Mouse (Mus musculus) cerebellum, postnatal 36 days (tissue): ENCODE data around the gene Tnip1.
"Not testable (repeated sequence)": the region's sequence is repeated elsewhere in the genome, so short reads cannot be mapped to it uniquely, and the experiment has no call there.

Experiments used
- DNase-seq, 2 experiments: peaks; one replicate each; pipeline ENCODE4 v3.0.0; 2021 to 2022; ENCODE audit warnings: mixed read lengths in 2 of 2

The Tnip1 gene

DNA sequence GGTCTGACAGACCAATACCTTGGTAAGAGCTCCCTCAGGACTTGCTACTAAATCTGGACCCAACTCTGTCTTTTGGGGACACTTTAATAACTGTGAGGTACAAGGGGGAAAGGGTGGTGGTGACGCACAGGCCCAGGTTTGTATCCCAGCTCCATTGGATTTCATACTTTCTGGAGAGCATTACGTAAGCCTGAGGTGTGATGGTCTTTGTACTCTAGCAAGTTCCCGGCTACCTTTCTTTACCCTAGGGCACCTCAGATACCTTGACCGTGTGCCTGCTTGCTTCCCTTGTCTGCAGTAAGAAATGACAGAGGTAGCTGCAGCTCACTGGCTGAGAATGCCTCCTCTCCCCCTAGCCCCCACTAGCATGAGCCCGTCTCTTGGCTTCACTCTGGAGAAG, 55.5 kb downstream of the Tnip1 start:
- DNase-seq = no peak

DNA sequence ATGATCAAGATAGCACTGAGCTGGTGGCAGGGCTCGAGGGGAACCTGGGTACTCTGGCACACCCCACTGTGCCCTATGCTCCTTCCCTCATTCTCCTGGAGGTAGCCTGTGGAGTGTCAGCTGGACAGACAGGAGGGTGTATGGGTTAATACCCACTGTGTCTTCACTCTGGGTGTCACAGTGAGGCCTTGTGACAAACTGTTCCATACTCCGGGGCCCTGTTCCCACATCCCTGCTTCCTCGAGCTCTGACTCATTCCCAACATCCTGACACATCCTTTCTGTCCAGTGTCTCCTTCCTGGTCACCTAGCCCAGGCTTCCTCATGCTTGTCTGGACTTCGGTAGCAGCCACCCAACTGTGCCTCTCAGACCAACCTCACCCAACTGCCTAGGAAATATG, 56.3 kb downstream of the Tnip1 start:
- no peak for DNase-seq

DNA sequence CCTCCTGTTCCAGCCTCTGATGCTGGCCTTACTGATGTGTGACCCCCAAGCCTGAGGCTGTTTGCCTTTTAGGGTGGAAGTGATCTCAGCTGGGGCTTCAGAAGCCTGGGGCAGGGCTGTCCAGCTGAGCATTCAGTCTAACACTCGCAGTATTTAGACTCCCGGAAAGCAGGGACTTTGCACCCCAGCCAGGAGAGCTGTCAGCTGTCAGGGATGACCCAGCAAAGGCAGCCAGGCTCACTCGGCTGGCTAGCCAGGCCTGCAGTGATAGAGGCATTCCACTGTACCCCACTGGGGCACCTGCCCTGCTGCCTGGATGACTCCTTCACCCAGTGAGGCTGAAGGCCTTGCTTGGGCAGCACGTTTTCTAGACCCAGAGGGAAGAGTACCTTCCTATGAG, 56.8 kb downstream of the Tnip1 start:
- no peak for DNase-seq

GRCm38 (mm10) chr11:54905086-54905485, 57.6 kb downstream of the Tnip1 start:
- no peak for DNase-seq

- no peak for DNase-seq
These were observed 58.6 kb downstream of the Tnip1 start for GRCm38 (mm10) chr11:54903940-54904706.

- DNase-seq = no peak
These were observed 59.4 kb downstream of the Tnip1 start for GRCm38 (mm10) chr11:54903339-54903738.

DNA sequence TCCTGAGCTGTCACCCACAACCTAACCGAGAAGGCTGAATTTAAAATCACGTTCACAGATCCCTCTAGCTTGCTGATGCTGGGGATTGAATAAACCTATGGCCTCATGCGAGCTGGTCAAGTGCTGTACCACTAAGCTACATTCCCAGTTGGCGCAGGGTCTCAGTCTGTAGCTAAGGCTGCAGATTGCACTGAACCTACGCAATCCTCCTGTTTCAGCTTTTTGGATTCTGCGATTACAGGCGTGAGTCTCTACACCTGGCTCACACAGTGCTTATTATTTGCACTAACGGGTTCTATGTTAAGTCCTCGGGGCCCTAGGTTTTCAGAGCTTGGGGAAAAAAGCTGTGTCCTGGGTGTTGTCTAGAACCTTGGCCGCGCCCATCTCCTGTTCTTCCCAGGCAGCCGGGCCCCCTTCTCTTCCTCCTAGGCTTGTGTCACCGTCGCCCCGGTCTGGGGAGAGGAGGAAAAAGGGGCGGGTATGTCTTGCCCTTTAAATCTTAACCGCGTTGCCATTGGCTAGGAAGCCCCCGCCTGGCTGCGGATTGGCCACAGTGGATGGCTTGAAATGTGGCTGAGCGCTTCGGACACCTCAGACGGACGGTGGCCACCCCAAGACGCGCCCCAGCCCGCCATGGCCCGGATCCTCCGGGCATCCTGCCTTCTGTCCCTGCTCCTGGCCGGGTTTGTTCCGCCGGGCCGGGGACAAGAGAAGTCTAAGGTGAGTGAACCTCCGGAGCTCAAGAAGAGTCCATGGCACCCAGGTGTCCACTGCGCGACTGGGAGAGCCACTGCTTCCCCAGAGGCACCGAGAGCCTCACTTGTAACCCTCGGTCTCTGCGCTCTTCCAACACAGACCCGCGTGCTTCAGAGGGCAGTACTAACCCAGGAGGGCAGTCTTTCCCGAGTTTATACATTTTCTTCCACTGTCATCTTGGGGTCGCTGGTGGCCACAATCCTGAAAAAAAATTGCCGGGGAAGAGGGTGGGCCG, 60.1 kb downstream of the Tnip1 start, which contains the start of gene Gpx3:
TSS of gene Gpx3 (plus strand) at position 121 of the 991 bp plus-strand sequence.
- DNase-seq = peak; percentile 74

DNA sequence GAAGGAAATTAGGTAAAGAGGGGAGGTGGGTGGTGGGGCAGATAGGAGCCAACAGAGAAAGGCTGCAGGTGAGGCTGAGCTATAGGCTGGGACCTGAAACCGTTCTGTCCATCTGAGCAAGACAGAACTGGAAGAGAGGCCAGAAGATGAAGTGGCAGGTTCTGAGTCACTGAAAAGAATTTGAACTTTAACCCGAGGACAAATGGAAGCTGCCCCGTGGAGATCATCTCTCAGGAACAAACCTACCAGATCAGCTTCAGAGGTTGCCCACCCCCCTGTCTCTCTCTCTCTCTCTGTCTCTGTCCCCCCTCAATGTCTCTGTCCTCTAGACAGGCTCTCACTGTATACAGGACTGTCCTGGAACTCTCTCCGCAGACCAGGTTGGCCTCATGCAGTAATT, 63.1 kb downstream of the Tnip1 start:
- no peak for DNase-seq

GRCm38 (mm10) chr11:54897470-54897869, 65.2 kb downstream of the Tnip1 start:
- DNase-seq = no peak

DNA sequence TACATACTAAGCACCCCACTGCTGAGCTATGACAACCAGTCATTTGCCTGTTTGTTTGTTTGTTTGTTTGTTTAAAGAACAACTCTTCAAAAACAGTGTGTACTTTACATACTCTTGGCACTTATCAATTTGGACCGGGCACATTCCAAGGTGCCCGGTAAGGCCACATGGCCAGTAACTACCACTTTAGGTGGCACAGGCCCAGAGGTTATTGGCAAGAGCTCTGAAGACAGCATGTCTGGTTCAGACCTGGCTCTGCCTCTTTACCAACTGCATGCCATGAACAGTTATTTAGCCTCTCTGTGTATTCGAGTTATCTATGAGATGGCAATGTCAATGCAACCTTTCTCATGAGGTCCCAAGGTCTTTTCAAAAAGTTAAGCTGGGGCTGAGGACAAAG, 66.1 kb downstream of the Tnip1 start:
- not testable (repeated sequence) for DNase-seq

- no peak for DNase-seq
These were observed 68.1 kb downstream of the Tnip1 start for GRCm38 (mm10) chr11:54894589-54894988.

- DNase-seq = no peak
These were observed 70.6 kb downstream of the Tnip1 start for GRCm38 (mm10) chr11:54892091-54892490.

DNA sequence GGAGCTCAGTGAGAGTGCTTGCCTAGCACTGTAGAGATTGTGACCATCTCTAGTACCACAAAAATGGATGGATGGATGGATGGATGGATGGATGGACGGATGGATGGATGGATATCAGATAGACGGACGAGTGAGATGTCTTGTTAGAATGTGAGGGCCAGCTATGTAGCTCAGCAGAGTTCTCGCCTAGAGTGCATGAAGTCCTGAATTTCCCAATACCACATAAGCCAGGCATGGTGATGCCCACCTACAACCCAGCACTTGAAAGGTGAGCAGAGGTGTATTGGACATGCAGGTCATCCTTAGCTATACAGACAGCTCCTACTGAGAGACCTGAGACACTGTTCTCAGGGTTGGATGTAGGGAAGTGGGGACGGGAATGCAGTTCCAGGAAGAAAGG, 71.4 kb downstream of the Tnip1 start:
- DNase-seq = no peak

GRCm38 (mm10) chr11:54887927-54888326, 74.8 kb downstream of the Tnip1 start:
- no peak for DNase-seq

GRCm38 (mm10) chr11:54885406-54885805, 77.3 kb downstream of the Tnip1 start:
- DNase-seq = no peak

DNA sequence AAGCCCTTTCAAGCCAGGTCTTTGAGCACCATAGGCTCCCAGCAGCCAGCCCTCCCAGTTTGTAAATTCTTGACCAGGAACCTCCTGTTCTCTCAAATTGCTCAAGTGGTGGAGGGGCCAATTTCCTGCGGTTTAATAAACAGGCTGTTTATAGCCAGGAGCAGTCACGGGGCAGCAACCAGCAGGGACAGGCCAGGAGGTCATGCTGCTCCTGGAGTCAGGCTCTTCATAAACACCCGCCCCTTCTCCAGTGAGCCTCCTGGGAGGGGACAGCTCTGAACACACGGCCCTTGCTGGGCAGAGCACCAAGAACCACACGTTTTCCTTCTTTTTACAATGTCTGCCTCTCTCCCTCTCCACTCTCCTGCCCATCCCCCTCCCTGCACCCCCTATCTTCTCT, 77.8 kb downstream of the Tnip1 start:
- DNase-seq = no peak

DNA sequence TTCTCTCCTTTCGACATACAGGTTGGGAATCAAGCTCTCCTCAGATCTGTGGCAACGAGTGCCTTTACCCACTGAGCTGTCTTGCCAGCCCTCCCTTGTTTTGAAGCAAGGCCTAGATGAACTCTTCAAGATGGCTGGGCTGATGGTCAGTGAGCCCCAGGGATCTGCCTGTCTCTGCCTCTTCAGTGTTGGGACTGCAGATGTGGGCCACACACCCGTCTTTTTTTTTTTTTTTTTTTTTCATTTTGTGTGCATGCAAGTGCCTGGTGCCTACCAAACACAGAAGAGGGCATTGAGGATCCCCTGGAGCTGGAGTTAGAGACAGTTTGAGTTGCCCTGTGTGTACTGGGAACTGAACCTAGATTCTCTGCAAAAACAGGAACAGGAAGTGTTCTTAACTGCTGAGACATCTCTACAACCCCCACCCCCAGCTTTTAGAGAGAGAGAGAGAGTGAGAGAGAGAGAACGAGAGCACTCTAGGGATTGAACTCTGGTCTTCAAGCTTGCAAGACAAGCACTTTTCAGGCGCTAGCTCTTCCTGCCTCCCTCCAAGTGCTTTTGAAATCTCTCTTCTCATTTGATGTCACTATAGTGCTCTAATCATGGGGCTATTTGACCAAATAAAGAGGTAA, 78.4 kb downstream of the Tnip1 start:
- DNase-seq = no peak

DNA sequence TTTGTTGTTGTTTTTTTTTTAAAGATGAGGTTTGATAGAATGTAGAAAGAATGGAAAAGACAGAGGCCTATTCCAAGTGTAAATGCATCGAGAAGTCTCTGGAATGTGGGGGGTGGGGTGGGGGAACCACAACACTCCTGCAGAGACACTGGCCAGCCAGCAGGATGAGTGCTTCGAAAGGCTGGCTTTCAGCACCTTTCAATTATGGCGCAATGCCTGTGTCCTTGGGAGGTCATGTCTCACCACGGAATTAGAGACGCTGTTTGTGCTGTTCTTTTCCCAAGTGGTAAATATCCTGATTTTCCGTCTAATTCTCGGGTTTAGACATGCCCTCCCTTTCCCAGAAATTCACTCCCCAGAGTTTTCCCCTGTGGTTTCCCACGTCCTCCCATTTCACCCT, 80.0 kb downstream of the Tnip1 start:
- DNase-seq = no peak

DNA sequence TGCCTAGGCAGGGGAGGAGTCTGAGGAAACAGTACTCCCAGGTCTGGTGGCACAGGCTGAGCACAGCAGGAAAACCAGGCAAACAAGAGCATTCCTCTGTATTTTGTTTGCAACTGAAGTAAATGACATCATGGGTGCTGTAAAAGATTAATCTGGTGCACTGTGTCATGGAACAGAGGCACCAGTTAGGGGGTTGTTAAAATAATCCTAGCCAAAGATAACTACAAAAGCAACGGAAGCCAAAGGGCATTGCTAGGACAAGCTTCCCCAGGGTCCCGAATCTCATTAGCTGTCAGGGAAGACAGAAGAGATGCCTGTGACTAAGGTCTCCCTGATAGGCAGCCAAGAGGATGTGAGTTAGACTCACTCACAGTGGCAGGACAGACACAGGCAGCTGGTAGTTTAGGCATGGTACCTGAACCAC, 81.7 kb downstream of the Tnip1 start:
- no peak for DNase-seq

- no peak for DNase-seq
These were observed 82.8 kb downstream of the Tnip1 start for GRCm38 (mm10) chr11:54879922-54880321.

- peak in 1 of 2 experiments; percentile 43 for DNase-seq
These were observed 83.3 kb downstream of the Tnip1 start for GRCm38 (mm10) chr11:54879434-54879833.

DNA sequence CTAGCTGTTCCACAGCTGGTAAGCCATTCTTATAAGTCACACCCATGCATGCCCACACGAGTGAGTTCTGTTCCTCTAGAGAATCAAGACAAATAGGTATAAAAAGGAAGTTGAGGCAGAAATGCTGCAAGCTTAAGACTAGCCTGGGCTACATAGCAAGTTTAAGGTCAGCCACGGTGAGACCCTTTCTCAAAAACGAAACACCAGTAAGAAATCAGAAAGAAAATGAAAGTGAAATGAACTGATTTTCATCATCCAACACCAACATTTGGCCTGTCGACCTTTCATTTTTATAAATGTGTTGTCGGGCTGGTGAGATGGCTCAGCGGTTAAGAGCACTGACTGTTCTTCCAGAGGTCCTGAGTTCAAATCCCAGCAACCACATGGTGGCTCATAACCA, 83.8 kb downstream of the Tnip1 start:
- DNase-seq = no peak

GRCm38 (mm10) chr11:54876031-54876430, 86.7 kb downstream of the Tnip1 start:
- DNase-seq = no peak
